ENCODE assay signal across 10 mouse cellular contexts in genomic region chr5:114512756-114513155, GRCm38 (mm10). TPM values are rescaled to one million over a fixed set of nuclear protein-coding genes. Genes with fewer than 3 reads are reported as not detected.
DNase-seq lines count a peak whose midpoint lies in the region; ATAC-seq lines count a peak whose summit lies in the region.
"Had no signal": no experiment of that assay in that cellular context is flagged by ENCODE, and none has a peak within 500 bp of the region (broad histone marks: within the 10 kb centered on the region; RNA-seq: fewer than 3 reads in every experiment).

No protein-coding gene starts in this region.

- H3K36me3 ChIP-seq in midbrain, embryonic 10.5 days = no peaks in the 10 kb centered on the region
- no peaks in the 10 kb centered on the region for H3K36me3 ChIP-seq in midbrain, embryonic 13.5 days
- H3K36me3 ChIP-seq in embryonic facial prominence, embryonic 10.5 days (replicated peaks) = no peaks in the 10 kb centered on the region
- H3K36me3 ChIP-seq in limb, embryonic 13.5 days = no peaks in the 10 kb centered on the region
- no peaks in the 10 kb centered on the region for H3K36me3 ChIP-seq in splenic B cell, adult 2 months (ENCODE audit: control insufficient read depth, insufficient read depth, low read length, poor library complexity, severe bottlenecking)

- no peak for ATAC-seq in midbrain, embryonic 13.5 days
- no peak for ATAC-seq in limb, embryonic 13.5 days (ENCODE audit: low FRiP score, low read depth)
- ATAC-seq: liver, postnatal 0 days had no signal

- 38% methylated on average over 9 of the region's 9 CpGs for WGBS in midbrain, embryonic 10.5 days
- WGBS in midbrain, embryonic 13.5 days = 33% methylated on average over 9 of the region's 9 CpGs
- 26% methylated on average over 9 of the region's 9 CpGs for WGBS in embryonic facial prominence, embryonic 10.5 days
- WGBS in limb, embryonic 13.5 days = 12% methylated on average over 9 of the region's 9 CpGs

- no peaks in the 10 kb centered on the region for H3K9me3 ChIP-seq in midbrain, embryonic 10.5 days (replicated peaks)
- no peaks in the 10 kb centered on the region for H3K9me3 ChIP-seq in midbrain, embryonic 13.5 days
- H3K9me3 ChIP-seq in embryonic facial prominence, embryonic 10.5 days = no peaks in the 10 kb centered on the region
- H3K9me3 ChIP-seq in limb, embryonic 13.5 days = no peaks in the 10 kb centered on the region

- no peak for DNase-seq in midbrain, embryonic 10.5 days (ENCODE audit: low spot score)
- DNase-seq in embryonic facial prominence, embryonic 10.5 days (ENCODE audit: low spot score) = no peak
- peak; percentile 28 for DNase-seq in splenic B cell, adult 2 months (ENCODE audit: low read depth, low spot score)
- DNase-seq in layer of hippocampus, adult 11-12 months (ENCODE audit: low spot score) = no peak
- no peak for DNase-seq in urinary bladder, postnatal 10 days (ENCODE audit: low spot score)
- DNase-seq: cerebellum, adult 11-12 months; heart, adult 11 months; liver, postnatal 0 days had no signal

- H3K4me1 ChIP-seq in midbrain, embryonic 10.5 days = peaks cover 26% of the 10 kb centered on the region
- H3K4me1 ChIP-seq in midbrain, embryonic 13.5 days (replicated peaks) = peaks cover 24% of the 10 kb centered on the region
- peaks cover 37% of the 10 kb centered on the region for H3K4me1 ChIP-seq in embryonic facial prominence, embryonic 10.5 days
- H3K4me1 ChIP-seq in limb, embryonic 13.5 days = peaks cover 40% of the 10 kb centered on the region

- peaks cover 56% of the 10 kb centered on the region for H3K27me3 ChIP-seq in midbrain, embryonic 10.5 days (ENCODE audit: low read depth, poor library complexity, severe bottlenecking)
- H3K27me3 ChIP-seq in midbrain, embryonic 13.5 days = peaks cover 14% of the 10 kb centered on the region
- peaks cover 53% of the 10 kb centered on the region for H3K27me3 ChIP-seq in embryonic facial prominence, embryonic 10.5 days (replicated peaks; ENCODE audit: low read depth, poor library complexity, severe bottlenecking)
- H3K27me3 ChIP-seq in limb, embryonic 13.5 days = peaks cover 56% of the 10 kb centered on the region
- no peaks in the 10 kb centered on the region for H3K27me3 ChIP-seq in splenic B cell, adult 2 months (ENCODE audit: control insufficient read depth, insufficient read depth, low read length, poor library complexity, severe bottlenecking)

- H3K9ac ChIP-seq in midbrain, embryonic 13.5 days (replicated peaks) = no peak overlapping the region
- H3K9ac ChIP-seq in limb, embryonic 13.5 days = no peak overlapping the region
- H3K9ac ChIP-seq: liver, postnatal 0 days had no signal

- no peak overlapping the region; the same call in 1 of the 2 replicates for H3K4me2 ChIP-seq in midbrain, embryonic 13.5 days (replicated peaks)
- peak overlapping the region; percentile 41; the same call in 1 of the 2 replicates for H3K4me2 ChIP-seq in limb, embryonic 13.5 days (replicated peaks)

- H3K4me3 ChIP-seq in midbrain, embryonic 10.5 days = no peak overlapping the region
- no peak overlapping the region for H3K4me3 ChIP-seq in midbrain, embryonic 13.5 days (replicated peaks)
- H3K4me3 ChIP-seq in embryonic facial prominence, embryonic 10.5 days = peak overlapping the region; percentile 14; the same call in 1 of the 2 replicates
- H3K4me3 ChIP-seq in limb, embryonic 13.5 days = no peak overlapping the region

- H3K27ac ChIP-seq in midbrain, embryonic 10.5 days (replicated peaks) = peak overlapping the region; percentile 29; the same call in 1 of the 2 replicates
- H3K27ac ChIP-seq in midbrain, embryonic 13.5 days = no peak overlapping the region
- H3K27ac ChIP-seq in embryonic facial prominence, embryonic 10.5 days (replicated peaks) = no peak overlapping the region
- H3K27ac ChIP-seq in limb, embryonic 13.5 days = no peak overlapping the region

RNA-seq across cellular contexts. Expression of gene Fam222a, which starts 55.1 kb away (rescaled TPM):
- 4.0 and 5.1 TPM in 2 replicates for polyA plus RNA-seq in midbrain, embryonic 10.5 days (2016; fragmentation: Nextera tagmentation; extraction: Ambion mirVana)
- polyA plus RNA-seq in midbrain, embryonic 13.5 days (2015; fragmentation: Nextera tagmentation; extraction: Ambion mirVana) = 5.1 and 6.1 TPM in 2 replicates
- polyA plus RNA-seq in embryonic facial prominence, embryonic 10.5 days (2016; fragmentation: Nextera tagmentation; extraction: Ambion mirVana) = 2.3 and 3.8 TPM in 2 replicates
- 0.69 and 0.72 TPM in 2 replicates for polyA plus RNA-seq in limb, embryonic 13.5 days (2015; fragmentation: Nextera tagmentation; extraction: Ambion mirVana)
